Mouse (Mus musculus): Measurements from ENCODE around the gene Gm4969.

The Gm4969 gene

DNA sequence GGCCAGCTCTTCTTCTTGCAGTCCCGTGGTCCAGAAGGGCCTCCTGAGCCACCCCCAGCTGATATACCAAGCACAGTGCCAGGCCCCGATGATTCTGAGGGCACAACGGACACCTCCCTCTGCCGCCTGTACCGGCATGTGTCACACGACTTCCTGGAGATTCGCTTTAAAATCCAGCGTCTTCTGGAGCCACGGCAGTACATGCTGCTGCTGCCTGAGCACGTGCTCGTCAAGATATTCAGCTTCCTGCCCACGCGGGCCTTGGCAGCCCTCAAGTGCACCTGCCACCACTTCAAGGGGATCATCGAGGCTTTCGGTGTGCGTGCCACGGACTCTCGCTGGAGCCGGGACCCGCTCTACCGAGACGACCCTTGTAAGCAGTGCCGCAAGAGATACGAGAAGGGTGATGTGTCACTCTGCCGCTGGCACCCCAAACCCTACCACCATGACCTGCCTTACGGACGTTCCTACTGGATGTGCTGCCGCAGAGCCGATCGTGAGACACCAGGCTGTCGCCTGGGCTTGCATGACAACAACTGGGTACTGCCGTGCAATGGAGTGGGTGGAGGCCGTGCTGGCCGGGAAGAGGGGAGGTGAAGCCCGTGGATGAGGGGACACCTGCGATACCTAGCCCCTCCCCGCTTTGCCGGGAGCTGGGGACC, 18.6 kb upstream of the Gm4969 start:
- no peak for DNase-seq (ENCODE audit: low read depth, low spot score)

GRCm38 (mm10) chr7:19136168-19136567, 18.0 kb upstream of the Gm4969 start:
- DNase-seq (ENCODE audit: low read depth, low spot score), result no peak

- DNase-seq (ENCODE audit: low read depth, low spot score), result peak; percentile 97
Observed at GRCm38 (mm10) chr7:19131324-19131848, 13.2 kb upstream of the Gm4969 start.

DNA sequence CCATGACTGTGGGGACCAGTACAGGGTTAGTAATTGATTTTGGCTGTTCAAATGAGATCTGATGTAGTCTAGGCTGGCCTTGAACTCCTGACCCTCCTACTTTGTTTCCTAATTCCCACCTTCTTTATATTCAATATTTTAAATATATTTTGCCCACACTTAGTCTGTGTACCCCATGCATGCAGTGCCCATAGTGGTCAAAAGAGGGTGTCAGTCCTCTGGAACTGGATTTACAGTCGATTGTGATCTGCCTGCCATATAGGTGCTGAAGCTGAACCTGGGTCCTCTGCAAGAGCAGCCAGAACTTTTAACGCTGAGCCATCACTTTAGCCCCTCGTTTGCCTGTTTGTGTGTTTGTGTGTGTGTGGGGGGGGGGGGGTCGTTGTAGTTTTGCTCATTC, 12.5 kb upstream of the Gm4969 start:
- peak; percentile 54 for DNase-seq (ENCODE audit: low read depth, low spot score)

- DNase-seq (ENCODE audit: low read depth, low spot score), result peak; percentile 60
Observed at GRCm38 (mm10) chr7:19129396-19129795, 11.2 kb upstream of the Gm4969 start.

DNA sequence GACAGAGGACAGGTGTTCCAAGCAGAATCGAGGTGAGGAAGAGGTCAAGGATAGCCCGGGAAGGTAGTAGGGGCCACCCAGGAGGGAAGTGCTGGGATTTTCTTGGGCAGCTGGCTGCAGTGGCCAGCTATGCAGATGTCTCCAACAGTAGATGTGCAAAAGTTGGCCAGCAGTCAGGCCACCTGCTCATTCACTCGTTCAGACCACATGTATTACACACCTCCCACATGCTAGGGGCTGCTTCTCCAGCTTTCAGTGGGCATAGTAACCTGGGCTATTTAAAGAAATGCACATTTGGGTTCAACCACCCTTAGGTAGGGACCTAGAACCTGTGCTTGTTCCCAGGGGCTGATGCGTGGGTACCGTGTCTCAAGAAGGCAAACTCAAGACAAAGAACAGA, 9.6 kb upstream of the Gm4969 start:
- no peak for DNase-seq (ENCODE audit: low read depth, low spot score)

DNA sequence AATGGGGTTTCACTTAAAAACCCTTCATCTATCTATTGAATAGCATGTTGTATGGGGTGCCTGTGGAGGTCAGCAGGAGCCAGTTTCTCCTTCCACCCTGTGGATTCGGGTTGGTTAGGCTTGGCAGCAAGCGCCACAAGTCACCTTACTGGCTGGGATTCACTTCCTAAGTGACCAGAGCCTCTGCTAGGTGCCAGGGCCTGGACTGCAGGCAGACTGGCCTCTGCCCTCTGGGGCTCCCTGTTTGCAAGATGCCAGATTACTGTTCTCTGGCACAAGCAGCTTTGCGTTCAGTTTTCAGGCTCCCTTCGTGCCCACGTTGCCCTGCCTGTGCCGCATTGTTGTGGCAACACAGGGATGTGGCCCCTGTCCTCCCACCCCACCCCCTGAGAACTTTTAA, 6.5 kb upstream of the Gm4969 start:
- DNase-seq (ENCODE audit: low read depth, low spot score), result no peak

DNA sequence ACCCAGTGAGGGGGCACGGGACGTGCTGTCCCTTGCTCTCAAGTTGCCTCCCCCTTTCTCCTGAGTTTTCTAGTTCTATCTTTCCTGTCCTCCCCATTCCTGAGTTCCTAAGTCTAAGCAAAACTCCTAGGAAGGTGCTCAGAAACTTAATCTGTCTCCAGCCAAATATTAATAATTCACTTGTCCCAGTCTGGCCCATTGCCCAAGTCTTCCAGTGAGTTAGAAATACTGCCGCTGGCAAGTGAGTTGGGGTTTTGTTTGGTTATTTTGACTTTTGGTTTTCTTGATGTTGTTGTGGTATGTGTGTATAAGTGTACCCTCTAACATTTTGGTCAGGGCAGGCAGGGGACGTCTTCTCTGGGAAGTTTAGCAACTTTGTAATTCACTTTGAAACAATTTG, 3.5 kb upstream of the Gm4969 start:
- no peak for DNase-seq (ENCODE audit: low read depth, low spot score)

- DNase-seq (ENCODE audit: low read depth, low spot score), result peak; percentile 96
Observed at GRCm38 (mm10) chr7:19119631-19120429, 1.7 kb upstream of the Gm4969 start, which contains the start of gene Fbxo46. Gene Fbxo46 (plus strand): TSS chr7:19119859.

DNA sequence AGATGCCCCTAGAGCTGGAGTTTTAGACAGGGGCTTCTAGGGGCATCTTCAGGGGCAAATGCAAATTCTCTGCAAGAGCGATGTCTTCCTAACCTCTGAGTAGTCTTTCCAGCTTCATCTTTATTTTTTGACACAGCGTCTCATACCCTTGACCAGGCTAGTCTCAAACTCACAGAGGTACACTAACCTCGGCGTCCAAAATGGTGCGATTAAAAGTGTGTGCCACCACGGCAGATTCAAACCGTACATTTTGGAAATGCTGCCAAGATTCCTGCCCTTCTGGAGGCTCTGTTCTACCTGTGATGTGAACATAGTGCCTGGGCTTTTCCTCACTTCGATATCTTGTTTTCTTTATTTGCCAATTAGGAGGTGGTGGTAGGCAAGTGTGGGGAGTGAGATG, 915 bp upstream of the Gm4969 start:
- no peak for DNase-seq (ENCODE audit: low read depth, low spot score)

- DNase-seq (ENCODE audit: low read depth, low spot score), result no peak
Observed at GRCm38 (mm10) chr7:19109565-19109964, 8.6 kb downstream of the Gm4969 start.

- DNase-seq (ENCODE audit: low read depth, low spot score), result no peak
Observed at GRCm38 (mm10) chr7:19107436-19107835, 10.7 kb downstream of the Gm4969 start.

GRCm38 (mm10) chr7:19104486-19104885, 13.7 kb downstream of the Gm4969 start:
- no peak for DNase-seq (ENCODE audit: low read depth, low spot score)

DNA sequence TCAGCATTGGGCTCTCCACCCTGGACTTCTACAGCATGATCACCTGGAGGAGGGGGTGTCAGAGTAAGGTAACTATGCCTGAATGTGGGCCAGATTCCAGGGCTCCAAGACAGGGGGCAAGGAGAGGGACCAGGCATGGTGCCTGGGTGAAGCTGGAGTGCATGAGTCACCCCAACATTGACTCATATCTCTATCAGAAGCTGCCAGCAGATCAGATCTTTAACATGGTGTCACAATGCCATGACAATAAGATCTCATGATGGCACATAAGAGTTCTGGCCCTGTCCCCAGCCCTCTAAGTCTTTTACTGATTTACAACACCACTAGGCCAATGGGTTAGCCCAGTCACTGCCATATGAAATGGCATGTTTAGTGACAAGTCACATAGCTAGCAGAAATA, 14.4 kb downstream of the Gm4969 start:
- no peak for DNase-seq (ENCODE audit: low read depth, low spot score)

DNA sequence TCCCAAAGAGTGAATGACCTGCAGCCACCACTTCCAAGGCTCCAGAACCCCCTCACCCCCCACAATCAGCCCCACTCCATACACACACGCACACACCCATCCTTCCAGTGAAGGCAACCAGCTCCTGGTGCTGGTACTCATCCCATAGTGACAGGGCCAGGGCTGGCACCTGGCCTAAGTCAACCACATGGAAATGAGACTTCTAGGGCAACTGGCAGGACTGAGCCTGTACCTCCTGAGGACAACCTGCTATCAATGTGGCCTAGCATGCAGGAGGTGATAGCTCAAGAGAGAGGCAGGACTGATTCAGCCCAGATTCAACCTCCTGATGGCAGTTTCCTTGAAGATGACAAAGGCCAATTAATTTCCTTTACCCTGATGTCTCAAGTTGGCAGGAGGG, 17.9 kb downstream of the Gm4969 start:
- DNase-seq (ENCODE audit: low read depth, low spot score), result no peak

DNA sequence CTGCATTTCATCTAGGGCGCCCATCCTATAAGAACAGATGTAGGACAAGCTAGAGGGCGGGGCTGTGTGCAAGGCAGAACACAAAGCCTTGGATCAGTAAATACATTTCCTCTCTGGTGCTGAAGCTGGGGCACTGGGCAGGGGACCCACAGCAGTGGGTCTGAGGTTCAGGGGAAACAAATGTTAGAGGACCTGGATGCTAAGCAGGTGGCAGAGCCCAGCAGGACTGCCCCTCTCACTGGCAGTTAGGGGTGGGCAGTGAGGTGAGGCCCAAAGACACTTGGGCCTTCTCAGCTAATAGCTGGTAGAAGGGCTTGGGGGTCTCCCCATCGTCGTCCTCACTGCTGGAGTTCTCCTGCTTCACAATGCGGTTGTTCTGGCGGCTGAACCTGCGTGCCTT, 19.4 kb downstream of the Gm4969 start:
- DNase-seq (ENCODE audit: low read depth, low spot score), result no peak

DNA sequence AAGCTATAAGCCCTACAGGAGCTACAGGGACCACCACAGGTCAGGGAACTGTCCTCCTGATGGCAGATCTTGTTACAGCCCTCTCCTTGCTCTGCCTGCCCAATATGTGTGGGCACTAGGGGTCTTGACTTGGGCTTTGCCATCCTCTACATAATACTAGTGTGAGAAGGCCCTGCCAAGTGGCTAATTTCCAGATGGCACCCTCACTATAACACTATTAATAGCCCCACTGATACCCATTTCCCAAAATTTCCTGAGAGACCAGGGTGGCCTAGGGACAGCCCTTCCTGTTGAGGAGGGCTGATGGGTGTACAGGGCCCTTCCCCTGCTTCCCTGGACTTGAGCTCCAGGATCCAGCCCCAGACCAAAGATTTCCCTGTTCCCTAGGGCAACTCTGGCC, 20.3 kb downstream of the Gm4969 start:
- no peak for DNase-seq (ENCODE audit: low read depth, low spot score)

GRCm38 (mm10) chr7:19097217-19097616, 21.0 kb downstream of the Gm4969 start:
- DNase-seq (ENCODE audit: low read depth, low spot score), result no peak

DNA sequence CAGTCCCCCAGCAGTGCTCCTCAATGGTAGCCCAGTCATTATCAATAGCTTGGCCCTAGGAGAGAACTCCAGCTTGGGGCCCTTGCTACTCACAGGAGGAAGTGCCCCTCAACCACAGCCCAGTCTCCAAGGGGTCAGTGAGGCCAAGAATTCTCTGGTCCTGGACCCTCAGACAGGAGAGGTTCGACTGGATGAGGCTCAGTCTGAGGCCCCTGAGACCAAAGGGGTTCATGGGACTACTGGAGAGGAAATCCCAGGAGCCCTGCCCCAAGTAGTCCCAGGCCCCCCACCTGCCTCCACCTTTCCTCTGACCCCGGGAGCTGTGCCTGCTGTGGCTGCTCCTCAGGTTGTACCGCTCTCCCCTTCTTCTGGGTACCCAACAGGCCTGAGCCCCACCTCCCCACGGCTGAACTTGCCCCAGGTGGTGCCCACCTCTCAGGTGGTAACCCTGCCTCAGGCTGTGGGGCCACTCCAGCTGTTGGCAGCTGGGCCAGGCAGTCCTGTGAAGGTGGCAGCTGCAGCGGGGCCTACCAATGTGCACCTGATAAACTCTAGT, 21.7 kb downstream of the Gm4969 start:
- DNase-seq (ENCODE audit: low read depth, low spot score), result no peak

DNA sequence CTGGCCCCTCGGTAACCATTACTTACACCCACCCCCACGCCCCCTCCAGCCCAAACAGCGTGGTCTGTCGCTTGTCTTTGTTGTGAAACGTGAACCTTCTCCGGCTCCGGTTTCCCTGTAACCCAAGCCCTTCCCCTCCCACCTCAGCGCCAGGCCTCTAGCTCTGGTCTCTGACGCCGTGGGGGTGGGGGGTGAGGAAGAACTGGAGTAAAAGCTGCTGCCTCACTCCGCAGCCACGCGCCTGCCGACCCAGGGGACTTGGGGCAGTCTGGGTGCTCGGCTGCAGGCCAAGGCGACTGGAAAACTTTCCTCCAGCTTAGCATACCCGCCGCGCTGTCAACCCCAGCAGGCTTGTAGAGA, 22.4 kb downstream of the Gm4969 start:
- no peak for DNase-seq (ENCODE audit: low read depth, low spot score)

DNA sequence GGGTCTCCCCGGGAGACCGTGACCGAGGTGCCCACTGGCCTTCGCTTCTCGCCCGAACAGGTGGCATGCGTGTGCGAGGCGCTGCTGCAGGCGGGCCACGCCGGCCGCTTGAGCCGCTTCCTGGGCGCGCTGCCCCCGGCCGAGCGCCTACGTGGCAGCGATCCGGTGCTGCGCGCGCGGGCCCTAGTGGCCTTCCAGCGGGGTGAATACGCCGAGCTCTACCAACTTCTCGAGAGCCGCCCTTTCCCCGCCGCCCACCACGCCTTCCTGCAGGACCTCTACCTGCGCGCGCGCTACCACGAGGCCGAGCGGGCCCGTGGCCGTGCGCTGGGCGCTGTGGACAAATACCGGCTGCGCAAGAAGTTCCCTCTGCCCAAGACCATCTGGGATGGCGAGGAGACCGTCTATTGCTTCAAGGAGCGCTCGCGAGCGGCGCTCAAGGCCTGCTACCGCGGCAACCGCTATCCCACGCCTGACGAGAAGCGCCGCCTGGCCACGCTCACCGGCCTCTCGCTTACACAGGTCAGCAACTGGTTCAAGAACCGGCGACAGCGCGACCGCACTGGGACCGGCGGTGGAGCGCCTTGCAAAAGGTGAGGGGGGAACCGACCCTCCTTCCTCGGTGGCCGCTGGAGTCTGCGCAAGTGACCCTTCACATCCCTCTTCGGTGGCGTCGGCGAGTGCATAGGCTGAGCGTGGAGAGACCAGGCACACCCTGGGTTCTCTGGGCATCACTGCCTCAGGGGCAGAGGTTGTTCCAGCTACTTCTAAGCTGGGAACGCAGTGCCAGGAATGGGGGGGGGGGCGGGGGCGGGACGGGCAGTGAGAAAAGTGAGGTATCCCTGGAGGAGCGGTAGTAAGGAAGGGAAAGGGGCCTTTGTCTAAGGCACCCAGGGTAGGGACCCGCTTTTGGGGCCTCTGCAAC, 23.1 kb downstream of the Gm4969 start:
- DNase-seq (ENCODE audit: low read depth, low spot score), result peak; percentile 63

GRCm38 (mm10) chr7:19094471-19094825, 23.7 kb downstream of the Gm4969 start, which contains the start of gene Six5:
Gene Six5 (plus strand): TSS chr7:19094594.
- DNase-seq (ENCODE audit: low read depth, low spot score), result peak; percentile 71

Data from CD4-positive, CD25-positive, alpha-beta regulatory T cell, adult 2 months (primary cell).